Mouse (Mus musculus) hindbrain, embryonic 10.5 days (tissue): ENCODE measurements at regions not wholly inside any gene's neighbourhood (a gene's known extent, or its start where the extent isn't known, plus 50 kb on each side); places are given as distances from the start of the nearest gene placed in this dataset.

Experiments
- DNase-seq: peaks from one replicate; pipeline ENCODE4 v3.0.0-alpha.2; 2017; ENCODE audit warnings: low spot score
- H3K27ac ChIP-seq: fragments of 300-500 bp; sonication (generic); 2 replicates; pipeline ENCODE4 v1.5.1; 2016; ENCODE audit warnings: mild to moderate bottlenecking, moderate library complexity
- H3K27me3 ChIP-seq: fragments of 300-500 bp; sonication (generic); 2 replicates; pipeline ENCODE4 v1.6.1; 2016; ENCODE audit warnings: mild to moderate bottlenecking; ENCODE audit not compliant: poor library complexity, insufficient read depth, severe bottlenecking
- H3K36me3 ChIP-seq: fragments of 300-500 bp; sonication (generic); 2 replicates; pipeline ENCODE4 v1.6.1; 2016; ENCODE audit warnings: mild to moderate bottlenecking, moderate library complexity
- H3K4me1 ChIP-seq: fragments of 300-500 bp; sonication (generic); replicated peaks from 2 replicates; pipeline ENCODE4 v1.6.1; 2016; ENCODE audit warnings: mild to moderate bottlenecking
- H3K4me3 ChIP-seq: fragments of 300-500 bp; sonication (generic); 2 replicates; pipeline ENCODE4 v1.5.1; 2016; ENCODE audit warnings: mild to moderate bottlenecking, moderate library complexity
- H3K9me3 ChIP-seq: fragments of 300-500 bp; sonication (generic); 2 replicates; pipeline ENCODE4 v1.6.1; 2016; ENCODE audit warnings: mild to moderate bottlenecking, moderate library complexity
- WGBS: fragments of 180-500 bp; shearing (Covaris S2); methylation state at CpG from one replicate; pipeline ENCODE4 v1.1.7; 2016; 5-methylcytosine and 5-hydroxymethylcytosine counted together

DNA sequence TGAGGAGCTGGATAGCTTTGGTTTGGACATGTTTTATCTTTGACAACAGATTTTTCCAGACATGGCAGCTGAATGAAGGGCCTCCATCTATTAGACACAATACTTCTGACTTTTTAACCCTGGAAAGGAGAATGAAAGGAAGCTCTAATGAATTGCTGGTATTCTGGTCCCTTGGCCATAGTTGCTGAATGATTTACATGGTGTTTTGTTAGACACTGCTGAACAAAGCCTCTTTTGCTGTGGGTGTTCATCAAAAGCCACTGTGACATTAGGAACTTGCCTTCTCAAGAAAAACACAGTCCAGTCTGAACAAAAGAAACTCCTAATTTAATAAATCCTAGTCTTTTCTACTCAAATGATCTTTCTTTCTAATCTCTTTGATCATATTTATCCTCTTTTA, 93.4 kb downstream of the Rgs2 start:
- no peak overlapping the region for H3K4me3 ChIP-seq
- H3K36me3 ChIP-seq, result no peaks in the 10 kb centered on the region
- DNase-seq, result no peak
- H3K27me3 ChIP-seq, result peaks cover 31% of the 10 kb centered on the region
- H3K4me1 ChIP-seq, result peaks cover 16% of the 10 kb centered on the region
- H3K27ac ChIP-seq, result no peak overlapping the region
- no peaks in the 10 kb centered on the region for H3K9me3 ChIP-seq

DNA sequence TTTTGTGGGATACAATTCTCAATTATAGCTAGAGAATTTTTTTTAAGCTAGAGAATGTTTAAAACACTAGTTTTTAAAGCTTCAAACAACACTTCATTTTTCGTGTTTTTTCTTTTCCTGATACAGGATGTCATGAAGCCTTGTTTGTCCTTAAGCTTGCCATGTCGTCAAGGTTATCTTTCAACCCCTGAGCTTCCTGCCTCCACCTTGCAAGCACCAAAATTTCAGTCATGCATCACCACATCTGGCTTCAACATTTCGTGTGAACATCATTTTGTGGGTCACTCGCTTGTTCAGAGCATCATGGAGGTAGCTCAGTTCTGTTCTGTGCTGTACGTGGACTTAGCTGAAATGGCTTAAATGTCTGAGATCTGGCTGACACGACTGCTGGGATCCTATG, 96.6 kb downstream of the Rgs2 start:
- H3K27me3 ChIP-seq, result peaks cover 14% of the 10 kb centered on the region
- H3K4me3 ChIP-seq, result no peak overlapping the region
- H3K27ac ChIP-seq, result no peak overlapping the region
- no peak for DNase-seq
- no peaks in the 10 kb centered on the region for H3K36me3 ChIP-seq
- no peaks in the 10 kb centered on the region for H3K9me3 ChIP-seq
- 71% methylated on average over 6 of the region's 6 CpGs for WGBS
- H3K4me1 ChIP-seq, result peaks cover 16% of the 10 kb centered on the region

DNA sequence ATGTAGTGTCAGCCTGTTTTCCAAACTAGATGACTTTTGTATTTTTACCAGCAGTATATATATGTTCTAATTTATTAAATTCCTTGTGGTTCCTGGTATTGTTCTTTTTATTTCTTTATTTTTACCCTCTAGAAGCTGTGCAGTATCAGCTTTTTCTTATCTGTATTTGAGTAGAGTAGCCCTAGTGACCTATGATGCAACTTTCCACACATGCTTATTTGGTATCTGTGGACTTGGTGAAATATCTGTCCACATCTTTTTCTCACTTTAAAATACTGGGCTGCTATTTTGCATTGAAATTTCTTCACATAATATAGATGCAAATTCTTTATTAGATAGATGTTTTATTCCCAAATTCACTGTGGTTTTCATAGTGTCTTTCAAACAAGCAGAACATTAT, 97.1 kb downstream of the Rgs2 start:
- H3K27me3 ChIP-seq, result peaks cover 10% of the 10 kb centered on the region
- no peak for DNase-seq
- no peak overlapping the region for H3K4me3 ChIP-seq
- H3K36me3 ChIP-seq, result no peaks in the 10 kb centered on the region
- H3K9me3 ChIP-seq, result no peaks in the 10 kb centered on the region
- H3K4me1 ChIP-seq, result peaks cover 16% of the 10 kb centered on the region
- H3K27ac ChIP-seq, result no peak overlapping the region

DNA sequence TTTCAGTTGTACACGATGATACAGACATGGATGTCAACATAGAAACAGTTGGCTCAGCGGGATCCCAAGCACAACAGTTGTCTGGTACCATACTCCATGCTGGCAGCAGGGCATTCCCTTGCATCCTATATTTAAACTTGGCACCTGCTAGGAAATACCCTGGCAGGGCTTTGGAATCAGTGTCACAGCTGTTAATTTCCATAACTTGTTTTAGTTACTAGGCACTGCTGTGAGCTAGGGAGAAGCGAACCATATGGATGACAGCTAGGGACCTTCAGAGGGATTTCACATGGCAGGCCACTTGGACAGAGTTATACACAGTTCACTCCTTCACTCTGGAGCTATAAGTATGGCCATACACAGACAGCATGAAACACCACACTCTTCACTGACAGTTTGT, 100.0 kb downstream of the Rgs2 start:
- no peak overlapping the region for H3K27ac ChIP-seq
- H3K4me1 ChIP-seq, result peaks cover 4% of the 10 kb centered on the region; the same call in 1 of the 2 replicates
- WGBS, result 79% methylated on average over 3 of the region's 3 CpGs
- no peak for DNase-seq
- H3K4me3 ChIP-seq, result no peak overlapping the region
- no peaks in the 10 kb centered on the region for H3K9me3 ChIP-seq
- no peaks in the 10 kb centered on the region for H3K36me3 ChIP-seq
- H3K27me3 ChIP-seq, result no peaks in the 10 kb centered on the region

DNA sequence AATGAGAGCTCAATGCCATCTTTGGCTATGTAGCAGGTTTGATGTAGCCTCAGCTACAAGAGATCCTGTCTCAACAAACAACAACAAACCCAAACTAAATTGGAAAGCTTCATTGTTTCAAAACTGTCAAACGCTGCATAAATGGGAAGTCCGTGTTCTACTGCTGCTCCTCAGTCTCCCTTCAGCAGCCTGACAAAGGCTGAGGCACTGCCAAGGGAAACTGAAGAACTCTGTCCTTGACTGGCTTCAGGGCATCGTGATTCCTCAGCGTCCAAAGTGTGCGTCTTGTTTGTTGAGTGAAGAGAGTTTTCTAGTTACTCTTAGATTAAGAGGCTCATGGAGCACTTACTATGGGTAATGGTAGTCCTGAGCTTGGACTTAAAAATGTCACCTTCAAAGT, 100.7 kb downstream of the Rgs2 start:
- 89% methylated on average over 5 of the region's 5 CpGs for WGBS

DNA sequence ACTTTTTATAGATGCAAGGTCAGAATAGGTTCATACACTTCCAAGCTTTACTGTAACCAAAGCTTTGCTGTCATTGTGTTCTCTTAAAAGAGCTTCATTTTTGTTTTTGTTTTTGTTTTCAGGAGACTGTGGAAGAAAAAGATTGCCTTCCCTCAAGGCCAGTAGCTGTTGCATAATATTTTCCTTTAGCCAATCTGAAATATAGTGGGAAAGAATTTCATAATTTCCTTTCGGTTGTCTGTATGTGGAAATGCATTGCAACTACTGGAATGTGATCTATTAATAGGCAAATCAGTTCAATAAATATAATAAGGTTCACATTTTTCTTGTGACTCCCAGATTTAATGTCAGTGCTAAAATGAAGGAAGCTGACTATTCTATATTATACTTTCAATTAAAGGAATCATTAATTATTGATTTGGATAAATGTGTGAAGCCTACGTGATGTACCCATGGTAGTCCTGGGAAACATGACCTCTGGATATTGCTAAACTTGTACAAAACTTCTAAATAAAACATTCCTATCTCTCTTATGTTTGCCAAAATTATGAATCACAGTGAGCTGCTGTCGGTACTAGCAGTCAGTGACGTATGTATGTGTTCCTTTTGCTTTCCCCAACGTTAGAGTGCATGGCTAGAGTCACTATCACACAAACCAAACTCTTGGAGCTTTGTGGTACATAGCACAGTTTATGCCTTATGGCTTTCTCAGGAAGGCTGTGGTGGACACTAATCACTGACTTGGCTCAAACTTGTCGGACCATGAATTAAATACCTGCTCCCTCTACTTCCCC, 102.6 kb downstream of the Rgs2 start:
- Histone ChIP-seq H3K4me1 (no peaks in the 10 kb centered on the region), H3K9me3 (no peaks in the 10 kb centered on the region), H3K4me3 (no peak overlapping the region), H3K27me3 (no peaks in the 10 kb centered on the region), H3K36me3 (no peaks in the 10 kb centered on the region), H3K27ac (no peak overlapping the region)
- DNase-seq, result no peak
- WGBS, result 91% methylated on average over 6 of the region's 6 CpGs

More for the DNA sequence above, 100.7 kb downstream of the Rgs2 start:
- DNase-seq, result no peak
- Histone ChIP-seq H3K27me3 (no peaks in the 10 kb centered on the region), H3K27ac (no peak overlapping the region), H3K9me3 (no peaks in the 10 kb centered on the region), H3K4me3 (no peak overlapping the region), H3K4me1 (peaks cover under 1% of the 10 kb centered on the region; the same call in 1 of the 2 replicates), H3K36me3 (no peaks in the 10 kb centered on the region)

DNA sequence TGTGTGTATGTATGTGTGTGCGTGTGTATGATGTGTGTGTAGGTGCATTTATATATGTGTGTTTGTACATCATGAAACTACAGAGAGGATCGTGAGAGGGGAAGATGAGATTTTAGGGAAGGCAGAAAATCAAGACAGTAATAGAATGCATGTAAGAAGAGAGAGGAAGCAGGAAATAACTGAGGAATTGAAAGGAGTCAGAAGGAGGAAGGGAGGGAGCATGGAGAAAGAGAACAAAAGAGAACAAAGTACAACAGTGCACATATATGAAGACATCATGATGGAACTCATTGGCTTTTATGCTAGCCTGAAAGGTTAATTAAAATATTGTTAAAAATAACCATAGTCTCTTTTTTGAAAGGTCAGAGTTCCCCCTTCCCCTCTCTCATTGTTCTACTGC, 111.4 kb downstream of the Uchl5 start:
- Histone ChIP-seq H3K9me3 (no peaks in the 10 kb centered on the region), H3K4me3 (no peak overlapping the region), H3K27me3 (no peaks in the 10 kb centered on the region), H3K27ac (no peak overlapping the region), H3K36me3 (no peaks in the 10 kb centered on the region), H3K4me1 (no peaks in the 10 kb centered on the region)
- no peak for DNase-seq
- WGBS, result 87% methylated on average over 2 of the region's 2 CpGs

DNA sequence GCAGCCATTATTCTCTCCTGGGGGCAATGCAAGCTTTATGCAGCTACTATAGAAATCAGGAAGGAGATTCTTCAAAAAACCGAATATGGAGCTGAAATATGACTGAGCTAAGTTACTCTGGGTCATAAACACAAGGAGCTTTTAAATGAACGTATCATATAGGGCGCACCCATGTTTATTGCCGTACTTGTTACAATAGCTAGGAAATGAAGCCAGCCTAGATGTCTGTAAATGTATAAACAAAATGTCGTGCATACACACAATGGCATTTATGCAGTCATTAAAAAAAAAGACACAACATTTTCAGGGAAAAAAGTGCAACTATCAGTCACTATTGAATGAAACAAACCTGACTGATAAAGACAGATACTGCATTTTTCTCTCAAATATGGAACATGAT, 111.0 kb downstream of the Uchl5 start:
- no peaks in the 10 kb centered on the region for H3K4me1 ChIP-seq
- H3K36me3 ChIP-seq, result no peaks in the 10 kb centered on the region
- DNase-seq, result no peak
- no peak overlapping the region for H3K27ac ChIP-seq
- no peaks in the 10 kb centered on the region for H3K9me3 ChIP-seq
- H3K27me3 ChIP-seq, result no peaks in the 10 kb centered on the region
- 88% methylated on average over 5 of the region's 5 CpGs for WGBS
- H3K4me3 ChIP-seq, result no peak overlapping the region

DNA sequence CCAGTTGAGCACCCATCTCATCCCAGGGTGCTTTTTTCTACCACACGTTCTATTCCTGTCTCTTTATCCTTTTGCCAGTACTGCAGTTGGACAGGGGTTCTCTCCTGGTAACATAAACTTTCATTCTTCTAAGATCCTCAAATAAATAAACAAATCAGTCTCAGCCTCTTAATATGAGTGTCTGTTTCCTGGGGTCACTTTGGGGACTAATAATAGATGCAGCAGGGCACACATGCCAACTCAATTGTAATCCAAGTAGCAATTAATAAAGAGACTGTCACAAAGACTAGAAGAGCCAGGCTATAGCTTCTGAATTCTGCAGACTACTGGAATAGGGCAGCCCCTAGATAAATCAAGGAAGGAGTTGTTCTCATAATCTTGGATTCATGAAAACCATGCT, 108.9 kb downstream of the Uchl5 start:
- Histone ChIP-seq H3K36me3 (no peaks in the 10 kb centered on the region), H3K4me3 (no peak overlapping the region), H3K4me1 (0 out of 2 replicates have a peak, but pooled peaks cover under 1% of the 10 kb centered on the region), H3K27ac (no peak overlapping the region), H3K27me3 (no peaks in the 10 kb centered on the region), H3K9me3 (no peaks in the 10 kb centered on the region)
- no peak for DNase-seq
- 71% methylated on average over 1 of the region's 1 CpGs for WGBS

DNA sequence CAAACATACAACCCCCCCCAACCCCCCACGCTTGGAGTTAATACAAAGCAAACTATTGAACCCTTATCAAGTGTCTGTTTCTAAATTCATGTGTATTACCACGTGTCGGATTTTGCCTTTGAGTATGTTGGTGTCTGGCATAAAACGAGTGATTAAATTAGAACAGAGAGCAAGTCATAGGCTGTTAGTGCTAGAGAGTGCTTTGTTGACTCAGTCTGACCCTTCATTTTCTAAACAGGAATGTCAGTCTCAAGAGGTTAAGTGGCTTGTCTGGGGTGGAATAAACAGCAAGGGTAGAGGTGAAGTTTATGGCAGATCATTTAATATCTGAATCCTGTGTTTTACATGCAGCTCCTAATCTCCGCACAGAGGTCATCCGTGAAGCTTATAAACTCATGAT, 104.1 kb downstream of the Uchl5 start:
- 0 out of 2 replicates have a peak, but pooled peaks cover 2% of the 10 kb centered on the region for H3K4me1 ChIP-seq
- H3K36me3 ChIP-seq, result no peaks in the 10 kb centered on the region
- 72% methylated on average over 6 of the region's 6 CpGs for WGBS
- H3K27me3 ChIP-seq, result no peaks in the 10 kb centered on the region
- no peak overlapping the region for H3K4me3 ChIP-seq
- no peak overlapping the region for H3K27ac ChIP-seq
- no peak for DNase-seq
- H3K9me3 ChIP-seq, result no peaks in the 10 kb centered on the region

DNA sequence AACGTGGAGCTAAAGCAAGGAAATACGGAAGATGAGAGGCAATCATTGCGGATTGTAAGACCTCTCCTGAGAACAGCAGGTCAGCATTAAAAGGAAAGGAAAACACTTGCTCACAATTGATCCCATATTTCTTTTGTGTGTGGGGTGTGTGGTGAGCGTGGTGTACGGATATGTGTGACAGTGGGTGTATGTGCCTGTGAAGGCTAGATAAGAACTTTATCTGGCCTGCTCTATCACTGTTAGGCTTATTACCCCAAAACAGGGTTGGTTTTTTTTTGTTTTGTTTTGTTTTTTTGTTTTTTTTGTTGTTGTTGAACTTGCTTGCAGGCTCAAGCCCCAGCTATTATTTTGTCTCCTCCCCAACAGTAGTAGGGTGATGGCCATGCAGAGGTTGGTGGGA, 102.5 kb downstream of the Uchl5 start:
- no peak for DNase-seq
- Histone ChIP-seq H3K9me3 (no peaks in the 10 kb centered on the region), H3K36me3 (no peaks in the 10 kb centered on the region), H3K27me3 (no peaks in the 10 kb centered on the region), H3K27ac (no peak overlapping the region), H3K4me3 (no peak overlapping the region), H3K4me1 (0 out of 2 replicates have a peak, but pooled peaks cover 2% of the 10 kb centered on the region)
- 88% methylated on average over 5 of the region's 5 CpGs for WGBS

DNA sequence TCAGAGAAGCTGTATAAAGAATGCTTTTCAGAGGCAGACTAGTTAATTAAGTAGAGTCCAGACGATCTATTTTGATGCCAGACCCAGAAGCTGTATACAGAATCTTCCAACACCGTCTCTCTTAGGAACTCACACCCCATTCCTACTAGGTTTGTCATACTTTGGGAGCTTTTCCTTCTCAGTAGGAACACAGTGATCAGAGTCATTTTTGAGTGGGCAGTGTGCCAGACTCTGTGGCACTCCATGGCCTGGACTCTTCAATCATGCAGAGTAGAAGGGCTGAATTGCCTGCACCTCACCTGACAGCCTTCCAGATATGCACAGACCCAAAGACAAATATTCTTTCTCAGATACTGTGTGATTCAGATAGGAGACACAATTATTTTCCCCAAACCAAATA, 101.2 kb downstream of the Uchl5 start:
- H3K36me3 ChIP-seq, result no peaks in the 10 kb centered on the region
- WGBS, result 82% methylated on average over 2 of the region's 2 CpGs
- H3K9me3 ChIP-seq, result no peaks in the 10 kb centered on the region
- no peaks in the 10 kb centered on the region for H3K27me3 ChIP-seq
- H3K27ac ChIP-seq, result no peak overlapping the region
- H3K4me1 ChIP-seq, result 0 out of 2 replicates have a peak, but pooled peaks cover 2% of the 10 kb centered on the region
- DNase-seq, result no peak
- no peak overlapping the region for H3K4me3 ChIP-seq

DNA sequence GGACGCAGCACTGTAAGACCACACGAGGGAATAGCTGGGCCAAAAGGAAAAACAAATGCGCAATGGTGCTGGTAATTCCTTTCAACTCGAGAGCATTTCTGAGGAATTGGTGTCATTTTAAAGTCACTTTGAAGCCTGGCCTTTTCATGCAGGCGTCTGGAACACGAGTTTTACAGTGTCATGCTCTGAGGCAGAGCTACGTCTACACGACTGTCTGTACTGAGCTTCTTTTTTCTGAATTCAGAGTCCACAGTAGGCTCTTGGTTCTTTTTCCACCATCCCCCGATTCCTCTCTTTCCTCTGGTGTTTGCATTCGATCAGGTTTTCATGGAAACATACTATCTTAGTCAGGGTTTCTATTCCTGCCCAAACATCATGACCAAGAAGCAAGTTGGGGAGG, 83.2 kb downstream of the Uchl5 start:
- H3K9me3 ChIP-seq, result no peaks in the 10 kb centered on the region
- no peak overlapping the region for H3K4me3 ChIP-seq
- no peaks in the 10 kb centered on the region for H3K27me3 ChIP-seq
- H3K4me1 ChIP-seq, result no peaks in the 10 kb centered on the region
- DNase-seq, result no peak
- no peaks in the 10 kb centered on the region for H3K36me3 ChIP-seq
- 81% methylated on average over 10 of the region's 10 CpGs for WGBS
- no peak overlapping the region for H3K27ac ChIP-seq

DNA sequence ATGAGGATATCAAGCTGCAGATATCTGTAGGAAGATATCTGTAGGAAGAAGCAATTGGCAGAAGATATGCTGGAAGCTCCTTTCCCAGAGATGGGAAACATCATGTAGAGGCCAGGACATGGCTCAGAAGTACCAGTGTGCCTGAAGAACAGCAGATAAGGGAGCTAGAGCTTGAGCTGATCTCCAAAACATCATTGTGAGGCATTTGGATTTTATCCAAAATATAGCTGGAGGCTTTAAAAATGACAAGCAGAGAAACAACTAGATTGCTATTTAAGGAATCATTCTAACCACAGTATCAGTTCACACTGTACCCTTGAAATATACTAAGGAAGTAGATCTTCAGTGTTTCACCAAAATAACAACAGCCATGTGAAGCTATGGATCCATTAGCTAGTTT, 81.5 kb downstream of the Uchl5 start:
- Histone ChIP-seq H3K9me3 (no peaks in the 10 kb centered on the region), H3K36me3 (no peaks in the 10 kb centered on the region), H3K4me1 (no peaks in the 10 kb centered on the region), H3K27me3 (no peaks in the 10 kb centered on the region), H3K4me3 (no peak overlapping the region), H3K27ac (no peak overlapping the region)
- no peak for DNase-seq
